Mouse (Mus musculus): ENCODE measurements around the gene Haus4.
A peak's percentile ranks its signal among the peaks of the same experiment; 100 is the strongest.

Gene Haus4

GRCm38 (mm10) chr14:54494234-54494633 is 60.2 kb downstream of the Haus4 start:
- peak; percentile 83 for DNase-seq

GRCm38 (mm10) chr14:54493236-54493635 is 61.2 kb downstream of the Haus4 start:
- DNase-seq = no peak

- DNase-seq = peak; percentile 30
These were observed 61.9 kb downstream of the Haus4 start for GRCm38 (mm10) chr14:54492345-54493131.

All from embryo, embryonic 11 days (tissue).